8 mouse cellular contexts compared by ENCODE assay signal in genomic region chr15:79466601-79467286, GRCm38 (mm10). TPM values are rescaled to one million over a fixed set of nuclear protein-coding genes. Genes with fewer than 3 reads are reported as not detected.
A peak's percentile ranks its signal among the peaks of the same experiment; 100 is the strongest.
DNase-seq lines count a peak whose midpoint lies in the region; ATAC-seq and TF ChIP-seq lines count a peak whose summit lies in the region.

No protein-coding gene starts in this region.

- no peak for TF ChIP-seq EP300 in heart, postnatal 0 days (IDR thresholded peaks at IDR 0.05; ENCODE audit: low read depth)
- TF ChIP-seq EP300 in liver, embryonic 14.5 days (IDR thresholded peaks at IDR 0.05; ENCODE audit: low read depth), result no peak
- no peak for TF ChIP-seq EP300 in stomach, postnatal 0 days (optimal IDR thresholded peaks at IDR 0.05)

- peaks cover 23% of the 10 kb centered on the region for H3K4me1 ChIP-seq in forebrain, embryonic 10.5 days
- no peaks in the 10 kb centered on the region for H3K4me1 ChIP-seq in heart, postnatal 0 days (ENCODE audit: control insufficient read depth, insufficient read depth)
- H3K4me1 ChIP-seq in liver, embryonic 14.5 days (replicated peaks; ENCODE audit: control insufficient read depth in 2 of 2, insufficient read depth in 2 of 2, low read length in 1 of 2), result no peaks in the 10 kb centered on the region
- no peaks in the 10 kb centered on the region for H3K4me1 ChIP-seq in neural tube, embryonic 12.5 days
- H3K4me1 ChIP-seq in stomach, postnatal 0 days (replicated peaks; ENCODE audit: control insufficient read depth, insufficient read depth), result no peaks in the 10 kb centered on the region

- no peak overlapping the region for H3K9ac ChIP-seq in heart, postnatal 0 days (replicated peaks; ENCODE audit: low read depth, low read length)
- no peak overlapping the region for H3K9ac ChIP-seq in liver, embryonic 14.5 days (replicated peaks)
- H3K9ac ChIP-seq in neural tube, embryonic 12.5 days, result no peak overlapping the region
- no peak overlapping the region for H3K9ac ChIP-seq in stomach, postnatal 0 days (ENCODE audit: low read length)

- DNase-seq in c-Kit-negative CD71-positive TER-119-positive erythroid progenitor cells, embryonic 14.5 days (ENCODE audit: low read depth, low spot score), result peak; percentile 15
- DNase-seq in forebrain, embryonic 10.5 days (ENCODE audit: extremely low spot score, low spot score), result peak; percentile 84
- DNase-seq in heart, postnatal 0 days (ENCODE audit: low spot score), result peak; percentile 73
- DNase-seq in kidney, postnatal 36 days, result peak; percentile 81 to 93
- DNase-seq in liver, embryonic 14.5 days (ENCODE audit: low read depth in 3 of 3, low spot score in 3 of 3), result peak; percentile 32 to 42 (median 37)
- DNase-seq in stomach, postnatal 0 days (ENCODE audit: low spot score), result peak; percentile 88

- no peaks in the 10 kb centered on the region for H3K79me3 ChIP-seq in C2C12 (ENCODE audit: low read depth)

- TF ChIP-seq CTCF in C2C12 (IDR thresholded peaks at IDR 0.05; ENCODE audit: control insufficient read depth, insufficient read depth, insufficient read length), result peak; percentile 98
- peak; percentile 98 for TF ChIP-seq CTCF in heart, postnatal 0 days (IDR thresholded peaks at IDR 0.05; ENCODE audit: low read depth)
- TF ChIP-seq CTCF in liver, embryonic 14.5 days (IDR thresholded peaks at IDR 0.05; ENCODE audit: low read depth), result peak; percentile 97
- peak; percentile 100 for TF ChIP-seq CTCF in stomach, postnatal 0 days (IDR thresholded peaks at IDR 0.05; ENCODE audit: low read depth)

- H3K4me2 ChIP-seq in heart, postnatal 0 days (ENCODE audit: low read depth, low read length), result no peak overlapping the region
- no peak overlapping the region for H3K4me2 ChIP-seq in liver, embryonic 14.5 days (ENCODE audit: low read depth)
- no peak overlapping the region for H3K4me2 ChIP-seq in neural tube, embryonic 12.5 days (replicated peaks)
- no peak overlapping the region for H3K4me2 ChIP-seq in stomach, postnatal 0 days (replicated peaks; ENCODE audit: low read depth)

- peak overlapping the region; percentile 58; the same call in 1 of the 2 replicates for H3K27ac ChIP-seq in forebrain, embryonic 10.5 days
- H3K27ac ChIP-seq in heart, postnatal 0 days (ENCODE audit: low read depth), result no peak overlapping the region
- no peak overlapping the region for H3K27ac ChIP-seq in liver, embryonic 14.5 days
- no peak overlapping the region for H3K27ac ChIP-seq in neural tube, embryonic 12.5 days
- H3K27ac ChIP-seq in stomach, postnatal 0 days (replicated peaks), result no peak overlapping the region

- no peaks in the 10 kb centered on the region for H3K36me3 ChIP-seq in C2C12 (ENCODE audit: control insufficient read depth, insufficient read depth)
- no peaks in the 10 kb centered on the region for H3K36me3 ChIP-seq in forebrain, embryonic 10.5 days (replicated peaks)
- no peaks in the 10 kb centered on the region for H3K36me3 ChIP-seq in heart, postnatal 0 days (replicated peaks; ENCODE audit: control insufficient read depth, insufficient read depth, low read length)
- no peaks in the 10 kb centered on the region for H3K36me3 ChIP-seq in liver, embryonic 14.5 days (replicated peaks; ENCODE audit: control insufficient read depth, insufficient read depth, low read depth)
- H3K36me3 ChIP-seq in neural tube, embryonic 12.5 days, result no peaks in the 10 kb centered on the region
- no peaks in the 10 kb centered on the region for H3K36me3 ChIP-seq in stomach, postnatal 0 days (ENCODE audit: control insufficient read depth, insufficient read depth, low read length)

- no peaks in the 10 kb centered on the region for H3K79me2 ChIP-seq in C2C12 (ENCODE audit: control insufficient read depth, insufficient read depth)

- peaks cover 12% of the 10 kb centered on the region for H3K27me3 ChIP-seq in C2C12 (ENCODE audit: control insufficient read depth, insufficient read depth, insufficient read length)
- H3K27me3 ChIP-seq in forebrain, embryonic 10.5 days (ENCODE audit: poor library complexity, severe bottlenecking), result peaks cover 40% of the 10 kb centered on the region
- H3K27me3 ChIP-seq in heart, postnatal 0 days (ENCODE audit: control insufficient read depth, insufficient read depth, low read length), result no peaks in the 10 kb centered on the region
- H3K27me3 ChIP-seq in liver, embryonic 14.5 days (ENCODE audit: control insufficient read depth, insufficient read depth, low read length), result no peaks in the 10 kb centered on the region
- peaks cover 14% of the 10 kb centered on the region for H3K27me3 ChIP-seq in neural tube, embryonic 12.5 days (replicated peaks)
- no peaks in the 10 kb centered on the region for H3K27me3 ChIP-seq in stomach, postnatal 0 days (ENCODE audit: control insufficient read depth, insufficient read depth, low read length)

- WGBS in forebrain, embryonic 10.5 days, result 6% methylated on average over 18 of the region's 18 CpGs
- WGBS in heart, postnatal 0 days, result 4% methylated on average over 18 of the region's 18 CpGs
- 7% methylated on average over 18 of the region's 18 CpGs for WGBS in liver, embryonic 14.5 days (ENCODE audit: insufficient replicate concordance)
- WGBS in neural tube, embryonic 12.5 days, result 8% methylated on average over 18 of the region's 18 CpGs
- WGBS in stomach, postnatal 0 days, result 6% methylated on average over 18 of the region's 18 CpGs

- H3K9me3 ChIP-seq in forebrain, embryonic 10.5 days, result peaks cover 14% of the 10 kb centered on the region
- 0 out of 2 replicates have a peak, but pooled peaks cover 5% of the 10 kb centered on the region for H3K9me3 ChIP-seq in heart, postnatal 0 days (replicated peaks; ENCODE audit: control insufficient read depth, low read length)
- no peaks in the 10 kb centered on the region for H3K9me3 ChIP-seq in liver, embryonic 14.5 days (ENCODE audit: control insufficient read depth, low read length)
- no peaks in the 10 kb centered on the region for H3K9me3 ChIP-seq in neural tube, embryonic 12.5 days
- no peaks in the 10 kb centered on the region for H3K9me3 ChIP-seq in stomach, postnatal 0 days (ENCODE audit: control insufficient read depth, low read length)

- no peak overlapping the region for H3K4me3 ChIP-seq in C2C12 (ENCODE audit: insufficient read depth, poor library complexity, severe bottlenecking)
- 0 out of 2 replicates have a peak overlapping the region, but pooled peaks have one; percentile 4 for H3K4me3 ChIP-seq in forebrain, embryonic 10.5 days
- no peak overlapping the region for H3K4me3 ChIP-seq in heart, postnatal 0 days (ENCODE audit: low read depth, low read length)
- no peak overlapping the region for H3K4me3 ChIP-seq in liver, embryonic 14.5 days (ENCODE audit: insufficient read depth in 1 of 2, low read depth in 2 of 2, low read length in 2 of 2)
- no peak overlapping the region for H3K4me3 ChIP-seq in neural tube, embryonic 12.5 days
- no peak overlapping the region for H3K4me3 ChIP-seq in stomach, postnatal 0 days (ENCODE audit: low read depth, low read length)

- H3ac ChIP-seq in C2C12 (ENCODE audit: control insufficient read depth, insufficient read length, low read depth), result no peak overlapping the region

- peak; percentile 83 for ATAC-seq in heart, postnatal 0 days (ENCODE audit: insufficient read depth, low read depth)
- peak; percentile 51; the same call in 1 of the 2 replicates for ATAC-seq in liver, embryonic 14.5 days (ENCODE audit: insufficient read depth)
- ATAC-seq in neural tube, embryonic 12.5 days (ENCODE audit: low FRiP score, low read depth), result peak; percentile 82
- peak; percentile 78 for ATAC-seq in stomach, postnatal 0 days (ENCODE audit: low FRiP score, low TSS enrichment)

TF ChIP-seq in C2C12, 6 proteins besides CTCF, POLR2A, EP300 and RAD21:
- TF ChIP-seq FOSL1 (IDR thresholded peaks at IDR 0.05; ENCODE audit: insufficient read depth, low read length, poor library complexity, severe bottlenecking) (no peak), CEBPB (IDR thresholded peaks at IDR 0.05; ENCODE audit: low read depth) (no peak), MAX (IDR thresholded peaks at IDR 0.05) (peak; percentile 49), USF1 (IDR thresholded peaks at IDR 0.05; ENCODE audit: low read depth) (no peak), MYOG (IDR thresholded peaks at IDR 0.05; ENCODE audit: control insufficient read depth, extremely low read depth, insufficient read length) (no peak), MYOD1 (IDR thresholded peaks at IDR 0.05; ENCODE audit: control insufficient read depth, insufficient read length, low read depth) (no peak)

RNA-seq across cellular contexts. Expression of gene Csnk1e, which starts 11.4 kb away (rescaled TPM):
- 98.6 TPM for polyA plus RNA-seq in C2C12 (2012; fragmentation: generic; extraction: Trizol)
- polyA plus RNA-seq in forebrain, embryonic 10.5 days (2016; fragmentation: Nextera tagmentation; extraction: Ambion mirVana), result 117 and 123 TPM in 2 replicates
- 167 and 193 TPM in 2 replicates for total RNA-seq in heart, postnatal 0 days (2014; rRNA removed; ENCODE audit: low replicate concordance)
- polyA plus RNA-seq in heart, postnatal 0 days (2015; fragmentation: Nextera tagmentation; extraction: Ambion mirVana), result 55.5 and 61.5 TPM in 2 replicates
- 9.5 and 9.8 TPM in 2 replicates for polyA plus RNA-seq in liver, embryonic 14.5 days (2012; rRNA removed)
- polyA plus RNA-seq in liver, embryonic 14.5 days (2014; fragmentation: Nextera tagmentation; extraction: Ambion mirVana), result 3.7 and 5.5 TPM in 2 replicates
- polyA plus RNA-seq in neural tube, embryonic 12.5 days (2016; fragmentation: Nextera tagmentation; extraction: Ambion mirVana), result 303 and 308 TPM in 2 replicates
- polyA plus RNA-seq in stomach, postnatal 0 days (2015; fragmentation: Nextera tagmentation; extraction: Ambion mirVana), result 44.8 and 50.8 TPM in 2 replicates

RNA-seq across cellular contexts. Expression of gene Kcnj4, which starts 38.3 kb away (rescaled TPM):
- 0.14 TPM for polyA plus RNA-seq in C2C12 (2012; fragmentation: generic; extraction: Trizol)
- polyA plus RNA-seq in forebrain, embryonic 10.5 days (2016; fragmentation: Nextera tagmentation; extraction: Ambion mirVana), result not detected in 2 replicates
- 3.6 and 7.7 TPM in 2 replicates for total RNA-seq in heart, postnatal 0 days (2014; rRNA removed; ENCODE audit: low replicate concordance)
- 0.10 and 0.12 TPM in 2 replicates for polyA plus RNA-seq in heart, postnatal 0 days (2015; fragmentation: Nextera tagmentation; extraction: Ambion mirVana)
- not detected in 2 replicates for polyA plus RNA-seq in liver, embryonic 14.5 days (2012; rRNA removed)
- not detected in 2 replicates for polyA plus RNA-seq in liver, embryonic 14.5 days (2014; fragmentation: Nextera tagmentation; extraction: Ambion mirVana)
- polyA plus RNA-seq in neural tube, embryonic 12.5 days (2016; fragmentation: Nextera tagmentation; extraction: Ambion mirVana), result not detected in 2 replicates
- not detected in 2 replicates for polyA plus RNA-seq in stomach, postnatal 0 days (2015; fragmentation: Nextera tagmentation; extraction: Ambion mirVana)

RNA-seq across cellular contexts. Expression of gene Kdelr3, which starts 49.5 kb away (rescaled TPM):
- polyA plus RNA-seq in C2C12 (2012; fragmentation: generic; extraction: Trizol), result 65.5 TPM
- polyA plus RNA-seq in forebrain, embryonic 10.5 days (2016; fragmentation: Nextera tagmentation; extraction: Ambion mirVana), result 7.4 and 7.5 TPM in 2 replicates
- 51.4 and 54.0 TPM in 2 replicates for total RNA-seq in heart, postnatal 0 days (2014; rRNA removed; ENCODE audit: low replicate concordance)
- polyA plus RNA-seq in heart, postnatal 0 days (2015; fragmentation: Nextera tagmentation; extraction: Ambion mirVana), result 48.3 and 50.1 TPM in 2 replicates
- polyA plus RNA-seq in liver, embryonic 14.5 days (2012; rRNA removed), result 2.3 and 2.6 TPM in 2 replicates
- 3.2 TPM in 2 replicates for polyA plus RNA-seq in liver, embryonic 14.5 days (2014; fragmentation: Nextera tagmentation; extraction: Ambion mirVana)
- 19.6 and 20.2 TPM in 2 replicates for polyA plus RNA-seq in neural tube, embryonic 12.5 days (2016; fragmentation: Nextera tagmentation; extraction: Ambion mirVana)
- 65.8 and 81.7 TPM in 2 replicates for polyA plus RNA-seq in stomach, postnatal 0 days (2015; fragmentation: Nextera tagmentation; extraction: Ambion mirVana)

Comparison
In these comparisons a context has a peak if more than half of its experiments do, and no peak if none do; other contexts are left out.
1. DNase-seq: peak in every context shown above with its lines; median percentile 88 in stomach, postnatal 0 days; 87 in kidney, postnatal 36 days; 84 in forebrain, embryonic 10.5 days; 73 in heart, postnatal 0 days; 37 in liver, embryonic 14.5 days; 15 in c-Kit-negative CD71-positive TER-119-positive erythroid progenitor cells, embryonic 14.5 days.